Mouse (Mus musculus) myocyte (in vitro differentiated cells): Measurements from ENCODE around the gene Rims4. TPM values are rescaled to one million over a fixed set of nuclear protein-coding genes. Genes with fewer than 3 reads are reported as not detected.

Experiments
- H3K27me3 ChIP-seq: one replicate; pipeline ENCODE4 v1.6.1; 2011; ENCODE audit not compliant: control insufficient read depth, insufficient read depth, insufficient read length
- H3K36me3 ChIP-seq: one replicate; pipeline ENCODE4 v1.6.1; 2011; ENCODE audit not compliant: control insufficient read depth, insufficient read depth
- H3K4me2 ChIP-seq: one replicate; pipeline ENCODE4 v1.6.1; 2011; ENCODE audit warnings: low read depth, control low read depth
- H3K4me3 ChIP-seq: one replicate; pipeline ENCODE4 v1.5.1; 2011; ENCODE audit warnings: mild to moderate bottlenecking, control low read depth, moderate library complexity
- H3K79me2 ChIP-seq: one replicate; pipeline ENCODE4 v1.6.1; 2011; ENCODE audit not compliant: control insufficient read depth, insufficient read depth
- H3ac ChIP-seq: one replicate; pipeline ENCODE4 v1.6.1; 2011; ENCODE audit not compliant: control insufficient read depth, insufficient read length
- CEBPB ChIP-seq: IDR thresholded peaks from 2 replicates; pipeline ENCODE4 v1.6.1; 2011; ENCODE audit warnings: mild to moderate bottlenecking, moderate library complexity; ENCODE audit not compliant: poor library complexity, insufficient read depth, severe bottlenecking
- E2F4 ChIP-seq: IDR thresholded peaks from one replicate; pipeline ENCODE4 v1.6.1; 2011; ENCODE audit warnings: mild to moderate bottlenecking, control low read depth, moderate library complexity; ENCODE audit not compliant: insufficient read depth
- MAX ChIP-seq: IDR thresholded peaks from one replicate; pipeline ENCODE4 v1.6.1; 2011; ENCODE audit warnings: low read depth, mild to moderate bottlenecking, control low read depth
- MYOD1 ChIP-seq, 3 experiments: IDR thresholded peaks; one replicate each; pipeline ENCODE4 v1.6.1; 2011; ENCODE audit warnings: control low read depth in 2 of 3, low read depth in 2 of 3, mild to moderate bottlenecking in 2 of 3, moderate library complexity in 1 of 3; ENCODE audit not compliant: insufficient read length in 2 of 3, control insufficient read depth in 1 of 3
- MYOG ChIP-seq, 3 experiments: IDR thresholded peaks; one replicate each; pipeline ENCODE4 v1.6.1; 2011; ENCODE audit warnings: control low read depth in 2 of 3, low read depth in 2 of 3, mild to moderate bottlenecking in 2 of 3; ENCODE audit not compliant: insufficient read length in 2 of 3, control insufficient read depth in 1 of 3, insufficient read depth in 1 of 3
- POLR2A ChIP-seq: IDR thresholded peaks from one replicate; pipeline ENCODE4 v1.6.1; 2011; ENCODE audit warnings: low read depth, mild to moderate bottlenecking, control low read depth, moderate library complexity; ENCODE audit not compliant: insufficient read length
- POLR2AphosphoS2 ChIP-seq: IDR thresholded peaks from one replicate; pipeline ENCODE4 v1.6.1; 2011; ENCODE audit warnings: low read depth, control low read depth; ENCODE audit not compliant: insufficient read length
- REST ChIP-seq: IDR thresholded peaks from one replicate; pipeline ENCODE4 v1.6.1; 2011; ENCODE audit warnings: mild to moderate bottlenecking, control low read depth, moderate library complexity; ENCODE audit not compliant: insufficient read depth, insufficient read length
- SRF ChIP-seq: IDR thresholded peaks from one replicate; pipeline ENCODE4 v1.6.1; 2011; ENCODE audit warnings: low read depth; ENCODE audit not compliant: control insufficient read depth, insufficient read length
- TCF12 ChIP-seq: IDR thresholded peaks from one replicate; pipeline ENCODE4 v1.6.1; 2011; ENCODE audit warnings: mild to moderate bottlenecking, control low read depth; ENCODE audit not compliant: poor library complexity, insufficient read depth, severe bottlenecking
- TCF3 ChIP-seq: IDR thresholded peaks from one replicate; pipeline ENCODE4 v1.6.1; 2011; ENCODE audit warnings: low read depth, control low read depth; ENCODE audit not compliant: insufficient read length
- USF1 ChIP-seq: IDR thresholded peaks from one replicate; pipeline ENCODE4 v1.6.1; 2011; ENCODE audit warnings: low read depth, mild to moderate bottlenecking, control low read depth, moderate library complexity
- polyA plus RNA-seq: library from polyadenylated mRNA; unstranded; fragments of >200 nt; fragmentation: generic; extraction: Trizol; gene quantifications from one replicate; pipeline ENCODE4 v1.2.1, GENCODE M21; 2012; ENCODE audit warnings: missing spikeins

Gene Rims4
- polyA plus RNA-seq, 1 experiment: not detected

DNA sequence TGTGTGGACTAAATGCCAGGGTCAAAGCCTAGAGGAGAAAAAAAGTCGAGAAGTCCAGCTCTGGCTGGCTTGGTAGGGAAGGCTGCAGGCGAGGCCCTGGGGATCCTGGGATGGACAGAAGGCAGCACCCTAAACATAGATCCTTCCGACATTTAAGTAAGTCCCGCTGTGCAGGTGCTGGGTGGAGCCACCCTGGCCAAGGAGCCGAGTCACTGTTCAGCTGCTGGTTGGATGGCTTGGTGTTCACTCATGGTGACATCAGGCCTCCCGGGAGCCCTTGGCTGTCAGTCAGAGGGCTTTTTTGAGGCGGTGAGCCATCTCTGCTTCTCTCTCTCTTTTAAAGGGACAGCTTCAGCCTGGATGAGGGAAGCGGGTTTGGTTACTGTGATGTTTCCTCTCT lies 21.0 kb upstream of the Rims4 start:
- Histone ChIP-seq H3K4me2 (no peak overlapping the region), H3K27me3 (peaks cover 16% of the 10 kb centered on the region), H3ac (no peak overlapping the region), H3K36me3 (no peaks in the 10 kb centered on the region), H3K79me2 (no peaks in the 10 kb centered on the region), H3K4me3 (no peak overlapping the region)
- TF ChIP-seq POLR2A (no peak), MYOG (IDR thresholded peaks at IDR 0.05; ENCODE audit: control insufficient read depth in 1 of 3, insufficient read depth in 1 of 3, insufficient read length in 2 of 3, low read depth in 2 of 3) (no peak), SRF (no peak), TCF3 (no peak), CEBPB (no peak), TCF12 (no peak), E2F4 (no peak)

GRCm38 (mm10) chr2:163932151-163932550 lies 13.7 kb upstream of the Rims4 start:
- Histone ChIP-seq H3K4me2 (no peak overlapping the region), H3K4me3 (no peak overlapping the region), H3K36me3 (no peaks in the 10 kb centered on the region), H3ac (no peak overlapping the region), H3K79me2 (no peaks in the 10 kb centered on the region), H3K27me3 (peaks cover 20% of the 10 kb centered on the region)
- TF ChIP-seq E2F4 (no peak), POLR2AphosphoS2 (no peak), CEBPB (no peak), REST (no peak), TCF3 (no peak), SRF (no peak), MYOD1 (IDR thresholded peaks at IDR 0.05; ENCODE audit: control insufficient read depth in 1 of 3, insufficient read length in 2 of 3, low read depth in 2 of 3) (no peak), MYOG (IDR thresholded peaks at IDR 0.05; ENCODE audit: control insufficient read depth in 1 of 3, insufficient read depth in 1 of 3, insufficient read length in 2 of 3, low read depth in 2 of 3) (no peak)

DNA sequence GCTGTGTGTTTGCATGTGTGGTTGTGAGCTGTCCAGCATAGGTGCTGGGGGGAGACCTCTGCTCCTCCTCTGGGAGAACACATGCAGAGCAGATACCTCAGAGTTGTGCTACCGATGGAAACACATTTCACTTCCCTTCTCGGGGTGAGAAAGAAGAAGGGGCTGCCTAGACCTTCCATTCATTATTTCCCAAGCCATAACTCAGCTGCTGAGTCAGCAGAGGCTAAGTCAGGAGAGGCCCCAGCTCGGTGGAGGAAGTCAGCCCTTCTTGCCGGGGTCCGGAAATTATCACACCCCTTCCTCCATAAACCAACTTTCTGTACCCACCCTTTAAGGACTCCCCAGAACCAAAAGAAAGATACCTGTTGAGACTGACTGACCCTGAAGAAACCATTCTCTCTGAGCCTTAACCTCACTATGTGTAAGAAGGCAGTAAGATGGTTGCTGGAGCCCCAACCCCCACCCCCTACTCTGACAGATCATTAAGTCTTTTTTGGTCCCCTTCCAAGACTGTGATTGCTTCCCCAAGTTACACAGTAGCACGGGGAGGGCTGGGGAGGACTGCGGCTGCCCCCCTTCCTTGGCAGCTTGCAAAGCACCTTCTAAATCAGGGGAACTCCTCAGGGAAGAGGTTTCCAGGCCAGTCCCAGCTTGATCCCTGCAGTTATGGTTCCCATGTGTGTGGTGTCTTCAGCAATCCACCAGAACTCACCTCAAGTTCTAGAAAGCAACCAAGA lies 10.1 kb upstream of the Rims4 start:
- Histone ChIP-seq H3K4me3 (no peak overlapping the region), H3K27me3 (peaks cover 40% of the 10 kb centered on the region), H3K36me3 (no peaks in the 10 kb centered on the region), H3ac (no peak overlapping the region), H3K4me2 (no peak overlapping the region), H3K79me2 (no peaks in the 10 kb centered on the region)
- TF ChIP-seq TCF3 (no peak), POLR2AphosphoS2 (no peak), CEBPB (no peak), REST (no peak), SRF (no peak), POLR2A (no peak), USF1 (no peak)

DNA sequence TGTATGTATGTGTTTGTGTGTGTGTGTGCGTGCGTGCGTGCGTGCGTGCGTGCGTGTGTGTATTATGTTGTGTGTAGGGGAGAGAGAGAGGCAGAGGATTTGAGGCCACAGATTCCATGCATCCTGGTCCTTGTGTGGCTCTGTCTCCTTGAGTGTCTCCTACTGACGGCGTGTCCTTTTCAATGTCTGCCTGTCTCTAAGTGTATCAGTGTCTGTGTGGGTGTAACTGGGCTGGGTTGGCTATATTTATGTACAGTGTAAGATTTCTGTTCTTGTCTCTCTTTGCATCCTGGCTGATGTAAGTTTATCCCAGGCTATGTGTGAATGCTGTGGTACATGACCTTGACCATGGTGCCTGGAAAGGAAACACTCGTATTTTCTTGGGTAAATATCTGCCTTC lies 6.6 kb upstream of the Rims4 start:
- Histone ChIP-seq H3K4me2 (no peak overlapping the region), H3ac (no peak overlapping the region), H3K36me3 (no peaks in the 10 kb centered on the region), H3K4me3 (no peak overlapping the region), H3K27me3 (peaks cover 54% of the 10 kb centered on the region), H3K79me2 (no peaks in the 10 kb centered on the region)
- no peak for TF ChIP-seq TCF12
- TF ChIP-seq POLR2AphosphoS2: no peak
- TF ChIP-seq SRF: no peak
- no peak for TF ChIP-seq MYOD1 (IDR thresholded peaks at IDR 0.05; ENCODE audit: control insufficient read depth in 1 of 3, insufficient read length in 2 of 3, low read depth in 2 of 3)
- TF ChIP-seq MAX: no peak
- TF ChIP-seq TCF3: no peak
- no peak for TF ChIP-seq E2F4
- TF ChIP-seq CEBPB: no peak
- TF ChIP-seq USF1: no peak
- no peak for TF ChIP-seq REST
- TF ChIP-seq POLR2A: no peak
- TF ChIP-seq MYOG (IDR thresholded peaks at IDR 0.05; ENCODE audit: control insufficient read depth in 1 of 3, insufficient read depth in 1 of 3, insufficient read length in 2 of 3, low read depth in 2 of 3): no peak

- no peaks in the 10 kb centered on the region for H3K79me2 ChIP-seq
- no peak overlapping the region for H3K4me3 ChIP-seq
- H3K36me3 ChIP-seq: no peaks in the 10 kb centered on the region
- H3K27me3 ChIP-seq: peaks cover 57% of the 10 kb centered on the region
- no peak for TF ChIP-seq MAX
- no peak for TF ChIP-seq MYOG (IDR thresholded peaks at IDR 0.05; ENCODE audit: control insufficient read depth in 1 of 3, insufficient read depth in 1 of 3, insufficient read length in 2 of 3, low read depth in 2 of 3)
- no peak for TF ChIP-seq POLR2A
- TF ChIP-seq E2F4: no peak
- TF ChIP-seq CEBPB: no peak
- no peak for TF ChIP-seq SRF
- TF ChIP-seq REST: no peak
- no peak for TF ChIP-seq POLR2AphosphoS2
- no peak for TF ChIP-seq MYOD1 (IDR thresholded peaks at IDR 0.05; ENCODE audit: control insufficient read depth in 1 of 3, insufficient read length in 2 of 3, low read depth in 2 of 3)
- TF ChIP-seq TCF12: no peak
- TF ChIP-seq TCF3: no peak
- no peak for TF ChIP-seq USF1
- no peak overlapping the region for H3ac ChIP-seq
- H3K4me2 ChIP-seq: no peak overlapping the region
Measured at GRCm38 (mm10) chr2:163924531-163924930, 6.0 kb upstream of the Rims4 start.
